Mouse (Mus musculus): ENCODE measurements around the gene Dhx34. TPM values are rescaled to one million over a fixed set of nuclear protein-coding genes. Genes with fewer than 3 reads are reported as not detected.
"Not testable (repeated sequence)": the region's sequence is repeated elsewhere in the genome, so short reads cannot be mapped to it uniquely, and the experiment has no call there.

Gene Dhx34
- polyA plus RNA-seq, 1 experiment, result 26.2 TPM

GRCm38 (mm10) chr7:16259110-16259590 lies 37.3 kb upstream of the Dhx34 start, which contains the start of gene C5ar1:
Gene C5ar1 (minus strand): TSS chr7:16259540.
- Histone ChIP-seq H3K36me3 (ENCODE audit: control insufficient read depth, insufficient read depth, low read length) (no peaks in the 10 kb centered on the region), H3K27ac (ENCODE audit: control insufficient read depth, insufficient read depth, low read depth, low read length) (no peak within 1 kb of the TSS), H3K27me3 (ENCODE audit: control insufficient read depth, insufficient read depth, low read length) (no peaks in the 10 kb centered on the region), H3K4me3 (ENCODE audit: control insufficient read depth, low read depth, low read length) (no peak within 1 kb of the TSS), H3K4me1 (ENCODE audit: control insufficient read depth, insufficient read depth, low read length) (no peaks in the 10 kb centered on the region)
- no peak for TF ChIP-seq CTCF (IDR thresholded peaks at IDR 0.05; ENCODE audit: control insufficient read depth, insufficient read depth, insufficient replicate concordance, low read depth, low read length)
- no peak for TF ChIP-seq POLR2A (IDR thresholded peaks at IDR 0.05; ENCODE audit: control insufficient read depth, low read depth, low read length)

DNA sequence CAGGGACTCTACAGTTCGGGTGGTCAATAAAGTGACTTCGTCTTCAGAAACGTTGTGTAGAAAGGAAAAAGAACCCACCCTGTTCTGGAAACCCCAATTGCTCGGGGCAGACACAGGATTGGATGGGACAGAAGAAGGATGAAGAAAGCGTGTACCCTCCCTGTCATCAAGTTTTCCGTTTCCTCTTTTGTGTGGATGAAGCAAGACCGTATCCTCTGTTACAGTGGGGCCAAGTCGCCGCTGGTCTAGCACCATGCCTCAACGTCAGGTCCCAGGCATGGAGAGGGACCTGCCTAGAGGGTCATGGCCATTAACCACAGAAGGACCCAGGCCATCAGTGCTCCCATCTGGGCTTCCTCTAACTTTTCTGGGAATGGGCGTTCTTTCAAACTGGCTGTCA lies 36.0 kb upstream of the Dhx34 start:
- Histone ChIP-seq H3K27ac (ENCODE audit: control insufficient read depth, insufficient read depth, low read depth, low read length) (no peak overlapping the region), H3K36me3 (ENCODE audit: control insufficient read depth, insufficient read depth, low read length) (no peaks in the 10 kb centered on the region), H3K27me3 (ENCODE audit: control insufficient read depth, insufficient read depth, low read length) (no peaks in the 10 kb centered on the region), H3K4me1 (ENCODE audit: control insufficient read depth, insufficient read depth, low read length) (no peaks in the 10 kb centered on the region), H3K4me3 (ENCODE audit: control insufficient read depth, low read depth, low read length) (no peak overlapping the region)
- TF ChIP-seq CTCF (IDR thresholded peaks at IDR 0.05; ENCODE audit: control insufficient read depth, insufficient read depth, insufficient replicate concordance, low read depth, low read length) (no peak), POLR2A (IDR thresholded peaks at IDR 0.05; ENCODE audit: control insufficient read depth, low read depth, low read length) (no peak)

DNA sequence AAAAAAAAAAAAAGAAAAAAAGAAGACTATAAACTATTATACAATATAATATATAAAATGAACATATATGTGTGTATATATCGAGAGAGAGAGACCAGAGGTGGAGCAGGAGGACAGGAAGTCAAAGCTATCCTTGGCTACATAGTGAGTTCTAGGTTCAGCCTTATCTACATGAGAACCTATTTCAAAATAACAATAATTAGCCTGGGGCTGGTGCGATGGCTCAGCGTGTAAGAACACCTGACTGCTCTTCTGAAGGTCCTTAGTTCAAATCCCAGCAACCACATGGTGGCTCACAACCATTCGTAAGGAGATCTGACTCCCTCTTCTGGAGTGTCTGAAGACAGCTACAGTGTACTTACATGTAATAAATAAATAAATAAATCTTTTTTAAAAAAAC lies 34.1 kb upstream of the Dhx34 start:
- not testable (repeated sequence) for H3K27me3 ChIP-seq (ENCODE audit: control insufficient read depth, insufficient read depth, low read length); H3K4me1 ChIP-seq (ENCODE audit: control insufficient read depth, insufficient read depth, low read length); H3K27ac ChIP-seq (ENCODE audit: control insufficient read depth, insufficient read depth, low read depth, low read length); H3K36me3 ChIP-seq (ENCODE audit: control insufficient read depth, insufficient read depth, low read length); H3K4me3 ChIP-seq (ENCODE audit: control insufficient read depth, low read depth, low read length)

- TF ChIP-seq CTCF (IDR thresholded peaks at IDR 0.05; ENCODE audit: control insufficient read depth, insufficient read depth, insufficient replicate concordance, low read depth, low read length) (no peak), POLR2A (IDR thresholded peaks at IDR 0.05; ENCODE audit: control insufficient read depth, low read depth, low read length) (no peak)
Observed at GRCm38 (mm10) chr7:16254195-16254594, 32.4 kb upstream of the Dhx34 start.

DNA sequence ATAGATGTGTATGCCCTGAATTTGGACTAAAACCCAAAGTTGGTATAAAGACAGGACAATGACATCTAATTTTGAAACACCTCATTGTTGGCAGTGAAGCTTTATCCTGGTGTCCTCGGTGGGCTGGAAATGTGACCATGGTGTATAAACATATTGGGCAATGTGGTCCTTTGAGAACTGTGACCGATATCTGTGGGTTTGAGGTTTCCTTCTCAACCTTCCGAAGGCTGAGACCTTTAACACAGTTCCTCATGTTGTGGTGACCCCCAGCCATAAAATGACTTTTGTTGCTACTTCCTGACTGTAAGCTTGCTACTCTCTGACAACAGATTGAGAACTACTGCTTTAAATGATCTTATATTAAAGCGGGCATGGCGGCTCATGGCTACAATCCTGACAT lies 28.9 kb upstream of the Dhx34 start:
- Histone ChIP-seq H3K4me3 (ENCODE audit: control insufficient read depth, low read depth, low read length) (no peak overlapping the region), H3K27me3 (ENCODE audit: control insufficient read depth, insufficient read depth, low read length) (no peaks in the 10 kb centered on the region; the same call in 1 of the 2 replicates), H3K27ac (ENCODE audit: control insufficient read depth, insufficient read depth, low read depth, low read length) (no peak overlapping the region), H3K36me3 (ENCODE audit: control insufficient read depth, insufficient read depth, low read length) (no peaks in the 10 kb centered on the region), H3K4me1 (ENCODE audit: control insufficient read depth, insufficient read depth, low read length) (peaks cover 4% of the 10 kb centered on the region; the same call in 1 of the 2 replicates)
- TF ChIP-seq CTCF (IDR thresholded peaks at IDR 0.05; ENCODE audit: control insufficient read depth, insufficient read depth, insufficient replicate concordance, low read depth, low read length) (no peak), POLR2A (IDR thresholded peaks at IDR 0.05; ENCODE audit: control insufficient read depth, low read depth, low read length) (no peak)

More at GRCm38 (mm10) chr7:16254195-16254594, 32.4 kb upstream of the Dhx34 start:
- no peaks in the 10 kb centered on the region for H3K4me1 ChIP-seq (ENCODE audit: control insufficient read depth, insufficient read depth, low read length)
- no peak overlapping the region for H3K4me3 ChIP-seq (ENCODE audit: control insufficient read depth, low read depth, low read length)
- no peak overlapping the region for H3K27ac ChIP-seq (ENCODE audit: control insufficient read depth, insufficient read depth, low read depth, low read length)
- no peaks in the 10 kb centered on the region; the same call in 1 of the 2 replicates for H3K27me3 ChIP-seq (ENCODE audit: control insufficient read depth, insufficient read depth, low read length)
- H3K36me3 ChIP-seq (ENCODE audit: control insufficient read depth, insufficient read depth, low read length), result no peaks in the 10 kb centered on the region

DNA sequence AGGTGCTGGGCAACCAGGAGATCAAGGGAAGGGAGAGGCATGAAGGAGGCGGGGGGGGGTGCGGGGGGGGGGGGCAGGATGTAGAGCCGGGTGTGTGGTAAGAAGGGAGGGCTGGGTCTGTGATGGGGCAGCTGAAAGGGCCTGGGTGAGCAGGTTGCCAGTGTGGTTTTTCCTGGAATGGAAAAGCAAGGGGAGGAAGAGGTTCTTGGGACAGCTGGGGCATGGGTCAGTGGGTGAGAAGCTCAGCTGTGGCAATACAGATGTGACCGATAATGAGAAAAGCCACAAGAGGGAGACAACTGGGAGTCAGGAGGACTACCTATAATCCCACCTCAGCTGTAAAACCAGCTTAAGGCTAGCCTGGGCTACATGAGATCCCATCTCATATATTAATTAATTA lies 24.1 kb upstream of the Dhx34 start:
- H3K4me1 ChIP-seq (ENCODE audit: control insufficient read depth, insufficient read depth, low read length), result peaks cover 4% of the 10 kb centered on the region; the same call in 1 of the 2 replicates
- no peaks in the 10 kb centered on the region; the same call in 1 of the 2 replicates for H3K27me3 ChIP-seq (ENCODE audit: control insufficient read depth, insufficient read depth, low read length)
- no peak overlapping the region for H3K27ac ChIP-seq (ENCODE audit: control insufficient read depth, insufficient read depth, low read depth, low read length)
- no peak for TF ChIP-seq POLR2A (IDR thresholded peaks at IDR 0.05; ENCODE audit: control insufficient read depth, low read depth, low read length)
- TF ChIP-seq CTCF (IDR thresholded peaks at IDR 0.05; ENCODE audit: control insufficient read depth, insufficient read depth, insufficient replicate concordance, low read depth, low read length), result no peak
- H3K36me3 ChIP-seq (ENCODE audit: control insufficient read depth, insufficient read depth, low read length), result no peaks in the 10 kb centered on the region
- H3K4me3 ChIP-seq (ENCODE audit: control insufficient read depth, low read depth, low read length), result no peak overlapping the region

DNA sequence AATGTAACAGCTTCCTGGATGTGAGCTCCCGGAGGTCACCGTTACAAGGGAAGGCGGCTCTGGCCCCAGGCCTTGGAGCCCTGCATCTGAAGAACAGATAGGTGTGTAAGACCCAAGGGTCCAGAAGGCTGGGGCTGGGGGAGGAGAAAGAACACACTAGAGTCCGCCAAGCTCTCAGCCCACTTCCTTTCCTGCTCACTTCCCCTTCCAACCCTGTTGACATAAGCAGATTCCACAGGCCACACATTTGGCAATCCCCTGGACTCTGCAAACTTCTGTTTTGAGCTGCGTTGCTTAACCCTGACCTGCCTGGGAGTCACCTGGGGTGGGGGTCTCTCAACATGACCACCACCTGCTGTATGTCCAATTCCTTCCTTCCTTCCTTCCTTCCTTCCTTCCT lies 22.2 kb upstream of the Dhx34 start, which contains the start of gene C5ar2:
Gene C5ar2 (minus strand): TSS at position 88 of the 400 bp plus-strand sequence.
- TF ChIP-seq CTCF (IDR thresholded peaks at IDR 0.05; ENCODE audit: control insufficient read depth, insufficient read depth, insufficient replicate concordance, low read depth, low read length), result no peak
- no peak for TF ChIP-seq POLR2A (IDR thresholded peaks at IDR 0.05; ENCODE audit: control insufficient read depth, low read depth, low read length)
- Histone ChIP-seq H3K4me3 (ENCODE audit: control insufficient read depth, low read depth, low read length) (no peak within 1 kb of the TSS), H3K27me3 (ENCODE audit: control insufficient read depth, insufficient read depth, low read length) (no peaks in the 10 kb centered on the region), H3K27ac (ENCODE audit: control insufficient read depth, insufficient read depth, low read depth, low read length) (no peak within 1 kb of the TSS), H3K4me1 (ENCODE audit: control insufficient read depth, insufficient read depth, low read length) (peaks cover 4% of the 10 kb centered on the region; the same call in 1 of the 2 replicates), H3K36me3 (ENCODE audit: control insufficient read depth, insufficient read depth, low read length) (no peaks in the 10 kb centered on the region)

GRCm38 (mm10) chr7:16242198-16242597 lies 20.4 kb upstream of the Dhx34 start:
- TF ChIP-seq POLR2A (IDR thresholded peaks at IDR 0.05; ENCODE audit: control insufficient read depth, low read depth, low read length), result no peak
- no peak for TF ChIP-seq CTCF (IDR thresholded peaks at IDR 0.05; ENCODE audit: control insufficient read depth, insufficient read depth, insufficient replicate concordance, low read depth, low read length)
- Histone ChIP-seq H3K27me3 (ENCODE audit: control insufficient read depth, insufficient read depth, low read length) (no peaks in the 10 kb centered on the region), H3K36me3 (ENCODE audit: control insufficient read depth, insufficient read depth, low read length) (no peaks in the 10 kb centered on the region), H3K4me3 (ENCODE audit: control insufficient read depth, low read depth, low read length) (no peak overlapping the region), H3K4me1 (ENCODE audit: control insufficient read depth, insufficient read depth, low read length) (peaks cover 2% of the 10 kb centered on the region), H3K27ac (ENCODE audit: control insufficient read depth, insufficient read depth, low read depth, low read length) (no peak overlapping the region)

All from testis, adult 2 months (tissue).